Mouse (Mus musculus): Measurements from ENCODE around the gene Iqschfp. TPM values are rescaled to one million over a fixed set of nuclear protein-coding genes. Genes with fewer than 3 reads are reported as not detected.

The Iqschfp gene
- polyA plus RNA-seq (2012; rRNA removed), result 1.2 and 1.3 TPM in 2 replicates

GRCm38 (mm10) chr3:67892026-67892705, at the start of gene Iqschfp, which contains the start of gene Iqcj:
Gene Iqschfp (plus strand): TSS chr3:67892232.
Gene Iqcj (plus strand): TSS chr3:67892220.
- WGBS, result 43% methylated on average over 15 of the region's 15 CpGs
- no peak within 1 kb of the TSS for H3K4me3 ChIP-seq (replicated peaks; ENCODE audit: insufficient read depth, low read depth, low read length)
- no peak within 1 kb of the TSS for H3K27ac ChIP-seq (ENCODE audit: insufficient read depth, low read length)
- no peak for TF ChIP-seq CTCF (IDR thresholded peaks at IDR 0.05; ENCODE audit: borderline replicate concordance, insufficient read depth, low read depth, low read length)
- TF ChIP-seq POLR2A (IDR thresholded peaks at IDR 0.05; ENCODE audit: borderline replicate concordance, insufficient read depth, low read length), result no peak
- peak; percentile 3 to 12 for DNase-seq
- no peaks in the 10 kb centered on the region for H3K4me1 ChIP-seq (ENCODE audit: control insufficient read depth, insufficient read depth, low read length)
- H3K27me3 ChIP-seq (ENCODE audit: control insufficient read depth, insufficient read depth, low read length), result no peaks in the 10 kb centered on the region

DNA sequence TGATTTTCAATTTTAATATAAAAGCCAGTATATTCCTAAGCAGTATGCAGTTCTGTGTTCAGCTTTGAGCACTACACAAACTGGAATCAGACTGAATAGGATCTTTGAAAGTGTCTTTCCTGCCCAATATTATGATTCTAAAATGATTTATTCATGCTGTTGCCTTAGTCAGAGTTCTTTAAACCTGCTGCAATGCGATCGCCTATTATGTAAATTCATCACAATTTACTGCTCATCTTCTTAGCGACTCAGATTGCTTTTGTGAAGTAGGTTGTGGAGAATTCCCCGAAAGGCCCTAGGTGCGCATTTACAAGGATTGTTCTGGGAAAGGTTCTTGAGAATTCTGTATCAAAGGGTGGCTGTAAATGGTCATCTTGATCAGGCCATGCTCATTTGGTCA, 39.6 kb upstream of the Iqschfp start:
- Histone ChIP-seq H3K27me3 (ENCODE audit: control insufficient read depth, insufficient read depth, low read length) (no peaks in the 10 kb centered on the region), H3K27ac (ENCODE audit: insufficient read depth, low read length) (no peak overlapping the region), H3K4me3 (replicated peaks; ENCODE audit: insufficient read depth, low read depth, low read length) (no peak overlapping the region), H3K4me1 (ENCODE audit: control insufficient read depth, insufficient read depth, low read length) (no peaks in the 10 kb centered on the region)
- DNase-seq, result no peak
- TF ChIP-seq CTCF (IDR thresholded peaks at IDR 0.05; ENCODE audit: borderline replicate concordance, insufficient read depth, low read depth, low read length) (no peak), POLR2A (IDR thresholded peaks at IDR 0.05; ENCODE audit: borderline replicate concordance, insufficient read depth, low read length) (no peak)
- 92% methylated on average over 5 of the region's 5 CpGs for WGBS

DNA sequence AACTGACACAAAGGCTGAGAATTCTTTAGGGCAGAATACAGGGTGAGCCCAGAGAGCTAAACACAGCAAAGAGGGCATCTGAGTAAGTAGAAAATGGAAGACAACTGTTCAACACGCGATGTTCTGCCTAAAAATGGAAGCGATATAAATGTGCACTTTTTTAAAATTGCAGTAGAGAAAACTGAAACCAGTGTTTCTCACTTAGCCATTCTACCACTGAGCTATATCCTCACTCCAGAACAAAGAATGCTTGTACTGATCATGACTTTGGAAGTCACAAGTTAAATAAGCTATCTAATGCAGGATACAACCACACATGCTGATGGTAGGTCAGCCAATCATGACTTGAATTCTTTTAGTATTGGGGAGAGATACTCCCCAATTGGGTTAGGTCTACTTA, 30.5 kb upstream of the Iqschfp start:
- Histone ChIP-seq H3K4me3 (replicated peaks; ENCODE audit: insufficient read depth, low read depth, low read length) (no peak overlapping the region), H3K4me1 (ENCODE audit: control insufficient read depth, insufficient read depth, low read length) (no peaks in the 10 kb centered on the region), H3K27me3 (ENCODE audit: control insufficient read depth, insufficient read depth, low read length) (no peaks in the 10 kb centered on the region), H3K27ac (ENCODE audit: insufficient read depth, low read length) (no peak overlapping the region)
- WGBS, result 86% methylated on average over 3 of the region's 3 CpGs
- no peak for TF ChIP-seq CTCF (IDR thresholded peaks at IDR 0.05; ENCODE audit: borderline replicate concordance, insufficient read depth, low read depth, low read length)
- TF ChIP-seq POLR2A (IDR thresholded peaks at IDR 0.05; ENCODE audit: borderline replicate concordance, insufficient read depth, low read length), result no peak
- DNase-seq, result no peak

- H3K27me3 ChIP-seq (ENCODE audit: control insufficient read depth, insufficient read depth, low read length), result no peaks in the 10 kb centered on the region
- no peak for DNase-seq
- H3K4me1 ChIP-seq (ENCODE audit: control insufficient read depth, insufficient read depth, low read length), result no peaks in the 10 kb centered on the region
- WGBS, result 72% methylated on average over 13 of the region's 13 CpGs
- H3K27ac ChIP-seq (ENCODE audit: insufficient read depth, low read length), result no peak overlapping the region
- no peak for TF ChIP-seq POLR2A (IDR thresholded peaks at IDR 0.05; ENCODE audit: borderline replicate concordance, insufficient read depth, low read length)
- no peak for TF ChIP-seq CTCF (IDR thresholded peaks at IDR 0.05; ENCODE audit: borderline replicate concordance, insufficient read depth, low read depth, low read length)
- no peak overlapping the region for H3K4me3 ChIP-seq (replicated peaks; ENCODE audit: insufficient read depth, low read depth, low read length)
Observed at GRCm38 (mm10) chr3:67867420-67868065, 24.5 kb upstream of the Iqschfp start.

DNA sequence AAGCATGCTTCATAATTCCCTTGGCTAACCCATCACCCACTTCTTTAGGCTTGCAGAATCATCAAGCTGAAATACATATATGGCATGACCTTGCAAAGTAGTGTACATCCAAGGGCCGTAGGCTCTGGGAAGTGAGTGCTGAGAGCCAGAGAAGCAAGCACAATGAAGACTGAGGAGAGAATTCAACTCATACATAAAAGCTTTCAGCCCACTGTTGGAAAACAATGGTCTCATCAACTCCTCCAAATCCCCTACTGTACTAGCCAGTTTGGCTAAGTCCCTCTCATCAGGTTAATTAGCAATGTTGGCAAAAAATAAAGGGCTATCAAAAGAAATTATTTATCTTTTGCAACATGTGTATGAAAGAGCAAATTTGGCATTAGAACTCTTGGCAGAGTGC, 22.6 kb upstream of the Iqschfp start:
- no peak overlapping the region for H3K4me3 ChIP-seq (replicated peaks; ENCODE audit: insufficient read depth, low read depth, low read length)
- TF ChIP-seq CTCF (IDR thresholded peaks at IDR 0.05; ENCODE audit: borderline replicate concordance, insufficient read depth, low read depth, low read length) (no peak), POLR2A (IDR thresholded peaks at IDR 0.05; ENCODE audit: borderline replicate concordance, insufficient read depth, low read length) (no peak)
- no peak for DNase-seq
- no peaks in the 10 kb centered on the region for H3K4me1 ChIP-seq (ENCODE audit: control insufficient read depth, insufficient read depth, low read length)
- H3K27ac ChIP-seq (ENCODE audit: insufficient read depth, low read length), result no peak overlapping the region
- WGBS, result 21% methylated on average over 1 of the region's 1 CpGs
- H3K27me3 ChIP-seq (ENCODE audit: control insufficient read depth, insufficient read depth, low read length), result no peaks in the 10 kb centered on the region

- no peak overlapping the region for H3K4me3 ChIP-seq (replicated peaks; ENCODE audit: insufficient read depth, low read depth, low read length)
- H3K27ac ChIP-seq (ENCODE audit: insufficient read depth, low read length), result no peak overlapping the region
- TF ChIP-seq CTCF (IDR thresholded peaks at IDR 0.05; ENCODE audit: borderline replicate concordance, insufficient read depth, low read depth, low read length) (no peak), POLR2A (IDR thresholded peaks at IDR 0.05; ENCODE audit: borderline replicate concordance, insufficient read depth, low read length) (no peak)
- no peaks in the 10 kb centered on the region for H3K4me1 ChIP-seq (ENCODE audit: control insufficient read depth, insufficient read depth, low read length)
- no peak for DNase-seq
- H3K27me3 ChIP-seq (ENCODE audit: control insufficient read depth, insufficient read depth, low read length), result no peaks in the 10 kb centered on the region
- WGBS, result 87% methylated on average over 4 of the region's 4 CpGs
Observed at GRCm38 (mm10) chr3:67877253-67877652, 14.8 kb upstream of the Iqschfp start.

- no peaks in the 10 kb centered on the region for H3K4me1 ChIP-seq (ENCODE audit: control insufficient read depth, insufficient read depth, low read length)
- H3K27ac ChIP-seq (ENCODE audit: insufficient read depth, low read length), result no peak overlapping the region
- no peak overlapping the region for H3K4me3 ChIP-seq (replicated peaks; ENCODE audit: insufficient read depth, low read depth, low read length)
- no peak for DNase-seq
- no peak for TF ChIP-seq POLR2A (IDR thresholded peaks at IDR 0.05; ENCODE audit: borderline replicate concordance, insufficient read depth, low read length)
- no peak for TF ChIP-seq CTCF (IDR thresholded peaks at IDR 0.05; ENCODE audit: borderline replicate concordance, insufficient read depth, low read depth, low read length)
- no peaks in the 10 kb centered on the region for H3K27me3 ChIP-seq (ENCODE audit: control insufficient read depth, insufficient read depth, low read length)
- 80% methylated on average over 3 of the region's 3 CpGs for WGBS
Observed at GRCm38 (mm10) chr3:67884335-67884734, 7.7 kb upstream of the Iqschfp start.

GRCm38 (mm10) chr3:67886176-67886575, 5.9 kb upstream of the Iqschfp start:
- no peak for DNase-seq
- TF ChIP-seq CTCF (IDR thresholded peaks at IDR 0.05; ENCODE audit: borderline replicate concordance, insufficient read depth, low read depth, low read length), result no peak
- TF ChIP-seq POLR2A (IDR thresholded peaks at IDR 0.05; ENCODE audit: borderline replicate concordance, insufficient read depth, low read length), result no peak
- H3K27ac ChIP-seq (ENCODE audit: insufficient read depth, low read length), result no peak overlapping the region
- H3K4me3 ChIP-seq (replicated peaks; ENCODE audit: insufficient read depth, low read depth, low read length), result no peak overlapping the region
- no peaks in the 10 kb centered on the region for H3K27me3 ChIP-seq (ENCODE audit: control insufficient read depth, insufficient read depth, low read length)
- WGBS, result 10% methylated on average over 1 of the region's 1 CpGs
- no peaks in the 10 kb centered on the region for H3K4me1 ChIP-seq (ENCODE audit: control insufficient read depth, insufficient read depth, low read length)
